10 mouse cellular contexts compared by ENCODE assay signal in the genomic region with DNA sequence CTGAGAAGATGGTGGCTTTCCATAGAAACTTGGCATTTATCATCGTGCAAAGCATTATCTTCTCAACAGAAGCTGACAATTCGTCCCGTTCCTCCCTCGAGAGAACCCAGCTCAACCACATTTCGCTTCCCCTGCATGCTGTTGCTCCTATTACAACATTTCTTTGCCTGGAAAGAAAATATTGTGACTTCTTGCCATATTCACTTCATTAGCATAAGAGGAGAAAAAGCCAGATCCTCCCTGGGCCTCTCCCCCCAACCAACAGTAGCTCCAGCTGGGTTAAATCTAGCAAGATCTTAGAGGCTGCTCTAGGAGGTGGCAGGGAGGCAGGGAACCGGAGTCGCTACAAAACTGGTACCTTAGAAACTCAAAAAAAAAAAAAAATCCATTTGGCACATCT.
DNase-seq lines count a peak whose midpoint lies in the region; ATAC-seq and TF ChIP-seq lines count a peak whose summit lies in the region.
"Had no signal": no experiment of that assay in that cellular context is flagged by ENCODE, and none has a peak within 500 bp of the region (broad histone marks: within the 10 kb centered on the region; RNA-seq: fewer than 3 reads in every experiment).

No protein-coding gene starts in this region.

- intact Hi-C loops in heart, adult 2 months (cut with DNase I): no loop called here

- no peak for TF ChIP-seq POLR2A in heart, adult 2 months (IDR thresholded peaks at IDR 0.05; ENCODE audit: insufficient read depth, low read depth, low read length)
- TF ChIP-seq POLR2A in olfactory bulb, adult 2 months (IDR thresholded peaks at IDR 0.05; ENCODE audit: insufficient read depth, low read depth, low read length): no peak

- peaks cover 83% of the 10 kb centered on the region for H3K4me1 ChIP-seq in heart, embryonic 13.5 days
- peaks cover 11% of the 10 kb centered on the region for H3K4me1 ChIP-seq in heart, adult 2 months (ENCODE audit: control insufficient read depth, insufficient read depth, low read length)
- H3K4me1 ChIP-seq in neural tube, embryonic 13.5 days (replicated peaks): peaks cover 96% of the 10 kb centered on the region
- H3K4me1 ChIP-seq in neural tube, embryonic 15.5 days: peaks cover 83% of the 10 kb centered on the region
- peaks cover 24% of the 10 kb centered on the region for H3K4me1 ChIP-seq in forebrain, postnatal 0 days (ENCODE audit: insufficient read depth)
- peaks cover 34% of the 10 kb centered on the region for H3K4me1 ChIP-seq in olfactory bulb, adult 2 months (ENCODE audit: control insufficient read depth, insufficient read depth, low read length)

- no peaks in the 10 kb centered on the region for H3K27me3 ChIP-seq in heart, embryonic 13.5 days (replicated peaks)
- no peaks in the 10 kb centered on the region for H3K27me3 ChIP-seq in heart, adult 2 months (ENCODE audit: control insufficient read depth, insufficient read depth, low read length)
- no peaks in the 10 kb centered on the region for H3K27me3 ChIP-seq in neural tube, embryonic 13.5 days
- no peaks in the 10 kb centered on the region for H3K27me3 ChIP-seq in neural tube, embryonic 15.5 days (replicated peaks)
- H3K27me3 ChIP-seq in forebrain, postnatal 0 days (ENCODE audit: insufficient read depth, low read length): no peaks in the 10 kb centered on the region

- 52% methylated on average over 7 of the region's 7 CpGs for WGBS in heart, embryonic 13.5 days
- WGBS in heart, adult 2 months: 67% methylated on average over 7 of the region's 7 CpGs
- WGBS in neural tube, embryonic 13.5 days: 55% methylated on average over 7 of the region's 7 CpGs
- 56% methylated on average over 7 of the region's 7 CpGs for WGBS in neural tube, embryonic 15.5 days
- 26% methylated on average over 7 of the region's 7 CpGs for WGBS in forebrain, postnatal 0 days
- 49% methylated on average over 7 of the region's 7 CpGs for WGBS in olfactory bulb, adult 2 months

- H3K9ac ChIP-seq in heart, embryonic 13.5 days: peak overlapping the region; percentile 25; the same call in 1 of the 2 replicates
- H3K9ac ChIP-seq in heart, adult 2 months (ENCODE audit: low read depth, low read length): no peak overlapping the region
- no peak overlapping the region for H3K9ac ChIP-seq in neural tube, embryonic 13.5 days
- H3K9ac ChIP-seq in neural tube, embryonic 15.5 days (replicated peaks): no peak overlapping the region
- H3K9ac ChIP-seq in forebrain, postnatal 0 days: no peak overlapping the region
- H3K9ac ChIP-seq: limb, embryonic 15.5 days had no signal

- H3K36me3 ChIP-seq in heart, embryonic 13.5 days: peaks cover 9% of the 10 kb centered on the region
- peaks cover 6% of the 10 kb centered on the region for H3K36me3 ChIP-seq in heart, adult 2 months (ENCODE audit: control insufficient read depth, insufficient read depth, low read length)
- H3K36me3 ChIP-seq in neural tube, embryonic 13.5 days: no peaks in the 10 kb centered on the region
- H3K36me3 ChIP-seq in neural tube, embryonic 15.5 days: no peaks in the 10 kb centered on the region
- no peaks in the 10 kb centered on the region for H3K36me3 ChIP-seq in forebrain, postnatal 0 days (ENCODE audit: insufficient read depth)
- H3K36me3 ChIP-seq: limb, embryonic 15.5 days had no signal

- ATAC-seq in heart, embryonic 13.5 days (ENCODE audit: extremely low read depth, insufficient number of reproducible peaks, low FRiP score, low TSS enrichment): no peak
- ATAC-seq in neural tube, embryonic 13.5 days (ENCODE audit: low read depth): no peak
- no peak for ATAC-seq in neural tube, embryonic 15.5 days (ENCODE audit: low FRiP score)
- ATAC-seq in forebrain, postnatal 0 days: peak; percentile 68
- ATAC-seq: intestine, embryonic 16.5 days had no signal

- H3K4me3 ChIP-seq in heart, embryonic 13.5 days: no peak overlapping the region
- no peak overlapping the region for H3K4me3 ChIP-seq in heart, adult 2 months
- no peak overlapping the region for H3K4me3 ChIP-seq in neural tube, embryonic 13.5 days
- H3K4me3 ChIP-seq in neural tube, embryonic 15.5 days (replicated peaks): no peak overlapping the region
- H3K4me3 ChIP-seq in forebrain, postnatal 0 days (ENCODE audit: low read depth, low read length): no peak overlapping the region
- no peak overlapping the region for H3K4me3 ChIP-seq in olfactory bulb, adult 2 months (ENCODE audit: insufficient read depth, low read depth, low read length)
- H3K4me3 ChIP-seq: limb, embryonic 15.5 days had no signal

- no peak overlapping the region for H3K4me2 ChIP-seq in heart, embryonic 13.5 days
- no peak overlapping the region for H3K4me2 ChIP-seq in neural tube, embryonic 13.5 days
- H3K4me2 ChIP-seq in neural tube, embryonic 15.5 days: no peak overlapping the region
- H3K4me2 ChIP-seq in forebrain, postnatal 0 days (ENCODE audit: low read depth): no peak overlapping the region
- H3K4me2 ChIP-seq: limb, embryonic 15.5 days had no signal

- TF ChIP-seq EP300 in heart, adult 2 months (IDR thresholded peaks at IDR 0.05; ENCODE audit: insufficient read depth, low read depth, low read length): no peak

- no peak for DNase-seq in heart, adult 2 months
- peak; percentile 60 for DNase-seq in forebrain, postnatal 0 days
- DNase-seq in liver: no peak
- no peak for DNase-seq in adrenal gland, postnatal 25 days

- peaks cover 3% of the 10 kb centered on the region; the same call in 1 of the 2 replicates for H3K79me2 ChIP-seq in heart, adult 2 months (replicated peaks; ENCODE audit: control insufficient read depth, insufficient read depth, low read length)

- no peaks in the 10 kb centered on the region for H3K9me3 ChIP-seq in heart, embryonic 13.5 days
- no peaks in the 10 kb centered on the region for H3K9me3 ChIP-seq in neural tube, embryonic 13.5 days
- H3K9me3 ChIP-seq in neural tube, embryonic 15.5 days (replicated peaks): no peaks in the 10 kb centered on the region
- H3K9me3 ChIP-seq in forebrain, postnatal 0 days (ENCODE audit: low read length): no peaks in the 10 kb centered on the region
- H3K9me3 ChIP-seq: limb, embryonic 15.5 days had no signal

- TF ChIP-seq CTCF in heart, adult 2 months (IDR thresholded peaks at IDR 0.05): no peak
- no peak for TF ChIP-seq CTCF in forebrain, postnatal 0 days (IDR thresholded peaks at IDR 0.05; ENCODE audit: low read depth)
- no peak for TF ChIP-seq CTCF in olfactory bulb, adult 2 months (IDR thresholded peaks at IDR 0.05; ENCODE audit: insufficient read depth, low read depth, low read length)

- H3K27ac ChIP-seq in heart, embryonic 13.5 days (replicated peaks): peak overlapping the region; percentile 64
- H3K27ac ChIP-seq in heart, adult 2 months: no peak overlapping the region
- peak overlapping the region; percentile 59; the same call in 1 of the 2 replicates for H3K27ac ChIP-seq in neural tube, embryonic 13.5 days (replicated peaks)
- no peak overlapping the region for H3K27ac ChIP-seq in neural tube, embryonic 15.5 days (replicated peaks)
- H3K27ac ChIP-seq in forebrain, postnatal 0 days (ENCODE audit: low read depth, low read length): no peak overlapping the region
- peak overlapping the region; percentile 24; the same call in 1 of the 2 replicates for H3K27ac ChIP-seq in olfactory bulb, adult 2 months (ENCODE audit: insufficient read depth, low read depth, low read length)
- H3K27ac ChIP-seq: limb, embryonic 15.5 days had no signal

Comparison
In these comparisons a context has a peak if more than half of its experiments do, and no peak if none do; other contexts are left out.
1. H3K27ac ChIP-seq: peak in heart, embryonic 13.5 days (single experiment), neural tube, embryonic 13.5 days (single experiment) and olfactory bulb, adult 2 months (single experiment); none in heart, adult 2 months (single experiment), neural tube, embryonic 15.5 days (single experiment) and forebrain, postnatal 0 days (single experiment).